Mouse (Mus musculus): ENCODE measurements around the gene Tmprss5. TPM values are rescaled to one million over a fixed set of nuclear protein-coding genes. Genes with fewer than 3 reads are reported as not detected.

The Tmprss5 gene
- total RNA-seq, 2 experiments from 2014 or later = 0.14 TPM; not detected in 1

- DNase-seq = no peak
- intact Hi-C loops (cut with DNase I) = no loop called here
Measured at GRCm38 (mm10) chr9:49147031-49147430, 66.0 kb downstream of the Tmprss5 start.

Other genes with a start within 250 kb of the Tmprss5 start
- 100 to 1,000 TPM in 1 of 2 experiments, 10 to 100 TPM in 1; 25.5 to 199 TPM for gene Zbtb16, start 245.0 kb upstream of the Tmprss5 start, total RNA-seq (2021)
- not detected for gene Htr3a, start 170.2 kb upstream of the Tmprss5 start, total RNA-seq (2021)
- gene Htr3b, start 116.3 kb upstream of the Tmprss5 start, total RNA-seq (2021) = not detected
- 100 to 1,000 TPM; 161 to 198 TPM for gene Usp28, start 95.9 kb upstream of the Tmprss5 start, total RNA-seq (2021)
- 10 to 100 TPM; 12.1 to 12.4 TPM for gene Zw10, start 25.6 kb upstream of the Tmprss5 start, total RNA-seq (2021)
- gene Gm4894, start 169.3 kb downstream of the Tmprss5 start, total RNA-seq (2021) = not detected

Data from heart, postnatal 10 days (tissue).